Mouse (Mus musculus): ENCODE data around the gene Hand2.

Gene Hand2

GRCm38 (mm10) chr8:57324671-57325070, 3.9 kb downstream of the Hand2 start:
- no peak for DNase-seq (ENCODE audit: low spot score)

GRCm38 (mm10) chr8:57325111-57325891, 4.5 kb downstream of the Hand2 start:
- no peak for DNase-seq (ENCODE audit: low spot score)

GRCm38 (mm10) chr8:57326091-57327065, 5.6 kb downstream of the Hand2 start:
- no peak for DNase-seq (ENCODE audit: low spot score)

- no peak for DNase-seq (ENCODE audit: low spot score)
Measured at GRCm38 (mm10) chr8:57327281-57328160, 6.7 kb downstream of the Hand2 start.

GRCm38 (mm10) chr8:57328161-57328920, 7.6 kb downstream of the Hand2 start:
- DNase-seq (ENCODE audit: low spot score), result no peak

GRCm38 (mm10) chr8:57328931-57329341, 8.2 kb downstream of the Hand2 start:
- DNase-seq (ENCODE audit: low spot score), result no peak

- DNase-seq (ENCODE audit: low spot score), result no peak
Measured at GRCm38 (mm10) chr8:57330106-57330505, 9.3 kb downstream of the Hand2 start.

GRCm38 (mm10) chr8:57331727-57332630, 11.2 kb downstream of the Hand2 start:
- DNase-seq (ENCODE audit: low spot score), result no peak

GRCm38 (mm10) chr8:57332676-57333482, 12.1 kb downstream of the Hand2 start:
- no peak for DNase-seq (ENCODE audit: low spot score)

- DNase-seq (ENCODE audit: low spot score), result no peak
Measured at GRCm38 (mm10) chr8:57333483-57333770, 12.6 kb downstream of the Hand2 start.

- no peak for DNase-seq (ENCODE audit: low spot score)
Measured at GRCm38 (mm10) chr8:57333795-57334551, 13.2 kb downstream of the Hand2 start.

- no peak for DNase-seq (ENCODE audit: low spot score)
Measured at GRCm38 (mm10) chr8:57334714-57335113, 13.9 kb downstream of the Hand2 start.

GRCm38 (mm10) chr8:57337271-57338030, 16.7 kb downstream of the Hand2 start:
- DNase-seq (ENCODE audit: low spot score), result no peak

- DNase-seq (ENCODE audit: low spot score), result no peak
Measured at GRCm38 (mm10) chr8:57339711-57340650, 19.2 kb downstream of the Hand2 start.

GRCm38 (mm10) chr8:57340840-57341540, 20.2 kb downstream of the Hand2 start:
- no peak for DNase-seq (ENCODE audit: low spot score)

- no peak for DNase-seq (ENCODE audit: low spot score)
Measured at GRCm38 (mm10) chr8:57341541-57341840, 20.7 kb downstream of the Hand2 start.

Measured in ovary, postnatal 14 days (tissue).